Mouse (Mus musculus): Measurements from ENCODE around the gene Nop16. TPM values are rescaled to one million over a fixed set of nuclear protein-coding genes. Genes with fewer than 3 reads are reported as not detected.

Gene Nop16
- polyA plus RNA-seq, 1 experiment: 51.1 TPM

DNA sequence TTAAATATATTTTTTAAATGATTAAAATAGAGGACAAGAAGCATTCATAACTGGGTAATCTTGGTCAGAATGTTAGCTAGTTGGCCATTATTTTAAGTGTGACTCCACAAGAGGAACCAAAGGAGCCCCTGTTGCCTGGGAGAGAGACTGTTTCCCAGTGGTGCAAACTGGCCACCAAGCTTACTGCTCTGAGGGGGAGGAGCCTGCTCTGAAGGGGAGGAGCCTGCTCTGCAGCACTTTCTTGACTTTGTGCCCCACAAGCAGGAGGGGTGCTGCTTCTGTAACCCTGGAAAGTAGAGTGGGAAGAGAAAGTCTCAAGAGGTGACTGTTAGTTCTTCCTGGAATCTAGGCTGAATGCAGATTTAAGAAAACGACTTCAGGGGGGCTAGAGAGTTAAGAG is 20.6 kb downstream of the Nop16 start:
- H3K36me3 ChIP-seq (ENCODE audit: control insufficient read depth, insufficient read depth): no peaks in the 10 kb centered on the region
- H3ac ChIP-seq (ENCODE audit: control insufficient read depth, insufficient read length): no peak overlapping the region
- peaks cover 7% of the 10 kb centered on the region for H3K79me2 ChIP-seq (ENCODE audit: control insufficient read depth, insufficient read depth)
- no peak overlapping the region for H3K4me2 ChIP-seq (ENCODE audit: low read depth)
- H3K27me3 ChIP-seq (ENCODE audit: control insufficient read depth, insufficient read depth, insufficient read length): no peaks in the 10 kb centered on the region
- no peak for TF ChIP-seq REST (IDR thresholded peaks at IDR 0.05; ENCODE audit: insufficient read depth, insufficient read length)
- no peak for TF ChIP-seq POLR2AphosphoS2 (IDR thresholded peaks at IDR 0.05; ENCODE audit: insufficient read length, low read depth)
- no peak for TF ChIP-seq MYOG (IDR thresholded peaks at IDR 0.05; ENCODE audit: control insufficient read depth in 1 of 3, insufficient read depth in 1 of 3, insufficient read length in 2 of 3, low read depth in 2 of 3)
- no peak for TF ChIP-seq E2F4 (IDR thresholded peaks at IDR 0.05; ENCODE audit: insufficient read depth)
- TF ChIP-seq TCF3 (IDR thresholded peaks at IDR 0.05; ENCODE audit: insufficient read length, low read depth): no peak
- no peak for TF ChIP-seq POLR2A (IDR thresholded peaks at IDR 0.05; ENCODE audit: insufficient read length, low read depth)
- no peak for TF ChIP-seq CEBPB (IDR thresholded peaks at IDR 0.05; ENCODE audit: insufficient read depth, poor library complexity, severe bottlenecking)
- TF ChIP-seq USF1 (IDR thresholded peaks at IDR 0.05; ENCODE audit: low read depth): no peak
- TF ChIP-seq MYOD1 (IDR thresholded peaks at IDR 0.05; ENCODE audit: control insufficient read depth in 1 of 3, insufficient read length in 2 of 3, low read depth in 2 of 3): no peak
- TF ChIP-seq TCF12 (IDR thresholded peaks at IDR 0.05; ENCODE audit: insufficient read depth, poor library complexity, severe bottlenecking): no peak
- no peak for TF ChIP-seq MAX (IDR thresholded peaks at IDR 0.05; ENCODE audit: low read depth)
- no peak for TF ChIP-seq SRF (IDR thresholded peaks at IDR 0.05; ENCODE audit: control insufficient read depth, insufficient read length, low read depth)
- H3K4me3 ChIP-seq: no peak overlapping the region

DNA sequence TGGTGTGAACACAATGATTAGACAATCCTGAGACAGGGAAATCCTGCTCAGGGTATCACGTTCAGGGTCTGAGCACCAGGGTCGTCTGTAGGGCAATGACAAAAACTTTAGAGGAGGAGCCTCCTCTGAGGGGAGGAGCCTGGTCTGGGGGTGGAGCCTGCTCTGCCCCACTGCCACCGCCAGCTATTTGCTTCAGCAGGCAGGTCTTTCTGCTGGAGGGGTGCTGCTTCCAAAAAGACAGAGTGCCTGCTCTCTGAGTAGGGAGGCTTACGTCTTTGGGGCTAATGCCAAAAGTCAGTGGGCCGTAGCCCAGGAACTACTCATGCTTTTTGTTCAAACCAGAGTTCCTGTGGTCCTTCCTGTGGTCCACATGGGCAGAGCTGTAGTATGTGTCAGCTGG is 21.5 kb downstream of the Nop16 start:
- peaks cover 16% of the 10 kb centered on the region for H3K79me2 ChIP-seq (ENCODE audit: control insufficient read depth, insufficient read depth)
- TF ChIP-seq MYOG (IDR thresholded peaks at IDR 0.05; ENCODE audit: control insufficient read depth in 1 of 3, insufficient read depth in 1 of 3, insufficient read length in 2 of 3, low read depth in 2 of 3) (no peak), POLR2AphosphoS2 (IDR thresholded peaks at IDR 0.05; ENCODE audit: insufficient read length, low read depth) (no peak), CEBPB (IDR thresholded peaks at IDR 0.05; ENCODE audit: insufficient read depth, poor library complexity, severe bottlenecking) (no peak), REST (IDR thresholded peaks at IDR 0.05; ENCODE audit: insufficient read depth, insufficient read length) (no peak), POLR2A (IDR thresholded peaks at IDR 0.05; ENCODE audit: insufficient read length, low read depth) (no peak), MYOD1 (IDR thresholded peaks at IDR 0.05; ENCODE audit: control insufficient read depth in 1 of 3, insufficient read length in 2 of 3, low read depth in 2 of 3) (no peak), SRF (IDR thresholded peaks at IDR 0.05; ENCODE audit: control insufficient read depth, insufficient read length, low read depth) (no peak), TCF12 (IDR thresholded peaks at IDR 0.05; ENCODE audit: insufficient read depth, poor library complexity, severe bottlenecking) (no peak), MAX (IDR thresholded peaks at IDR 0.05; ENCODE audit: low read depth) (no peak), E2F4 (IDR thresholded peaks at IDR 0.05; ENCODE audit: insufficient read depth) (no peak), USF1 (IDR thresholded peaks at IDR 0.05; ENCODE audit: low read depth) (no peak), TCF3 (IDR thresholded peaks at IDR 0.05; ENCODE audit: insufficient read length, low read depth) (no peak)

DNA sequence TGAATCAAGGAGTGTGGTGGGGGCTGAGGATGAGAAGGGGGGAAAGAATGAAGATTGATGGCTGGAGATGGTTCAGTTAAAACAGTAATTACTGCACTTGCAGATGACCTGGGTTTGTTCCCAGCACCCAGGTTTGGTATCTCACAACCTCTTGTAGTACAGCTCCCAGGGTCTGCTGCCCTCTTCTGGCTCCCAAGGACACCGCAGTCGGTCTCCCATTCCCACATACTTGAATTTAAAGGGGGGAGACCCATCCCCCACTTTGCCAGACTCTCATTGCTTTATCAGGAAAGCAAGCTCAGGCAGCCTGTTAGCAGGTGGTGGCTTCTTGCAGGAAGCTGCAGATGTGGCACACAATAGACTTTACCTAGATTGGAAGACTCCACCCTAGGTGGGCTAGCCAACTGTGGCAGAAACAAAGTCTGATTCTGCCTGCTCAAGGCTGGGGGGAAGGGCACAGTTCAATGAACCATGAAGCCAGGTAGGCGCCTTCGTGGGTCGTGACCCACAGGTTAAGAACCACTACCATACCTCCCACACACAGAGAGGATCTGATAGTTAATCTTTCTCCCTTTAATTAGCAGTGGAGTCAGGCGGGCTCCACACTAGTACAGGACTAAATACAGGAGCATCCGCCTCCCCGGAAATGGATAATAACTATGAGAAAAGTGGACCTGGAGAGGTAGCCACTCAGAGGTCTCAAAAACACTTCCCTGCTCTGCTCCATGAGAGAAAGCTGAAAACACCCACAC is 24.1 kb downstream of the Nop16 start:
- H3K36me3 ChIP-seq (ENCODE audit: control insufficient read depth, insufficient read depth): no peaks in the 10 kb centered on the region
- H3K4me3 ChIP-seq: peak overlapping the region; percentile 69
- H3K4me2 ChIP-seq (ENCODE audit: low read depth): peak overlapping the region; percentile 88
- no peaks in the 10 kb centered on the region for H3K27me3 ChIP-seq (ENCODE audit: control insufficient read depth, insufficient read depth, insufficient read length)
- TF ChIP-seq TCF3 (IDR thresholded peaks at IDR 0.05; ENCODE audit: insufficient read length, low read depth) (no peak), MAX (IDR thresholded peaks at IDR 0.05; ENCODE audit: low read depth) (no peak), POLR2A (IDR thresholded peaks at IDR 0.05; ENCODE audit: insufficient read length, low read depth) (no peak), MYOD1 (IDR thresholded peaks at IDR 0.05; ENCODE audit: control insufficient read depth in 1 of 3, insufficient read length in 2 of 3, low read depth in 2 of 3) (no peak), POLR2AphosphoS2 (IDR thresholded peaks at IDR 0.05; ENCODE audit: insufficient read length, low read depth) (no peak), REST (IDR thresholded peaks at IDR 0.05; ENCODE audit: insufficient read depth, insufficient read length) (no peak)
- peaks cover 30% of the 10 kb centered on the region for H3K79me2 ChIP-seq (ENCODE audit: control insufficient read depth, insufficient read depth)
- H3ac ChIP-seq (ENCODE audit: control insufficient read depth, insufficient read length): no peak overlapping the region

More for the DNA sequence above, 21.5 kb downstream of the Nop16 start:
- Histone ChIP-seq H3K4me3 (no peak overlapping the region), H3K4me2 (ENCODE audit: low read depth) (no peak overlapping the region), H3K27me3 (ENCODE audit: control insufficient read depth, insufficient read depth, insufficient read length) (no peaks in the 10 kb centered on the region), H3ac (ENCODE audit: control insufficient read depth, insufficient read length) (no peak overlapping the region), H3K36me3 (ENCODE audit: control insufficient read depth, insufficient read depth) (no peaks in the 10 kb centered on the region)

DNA sequence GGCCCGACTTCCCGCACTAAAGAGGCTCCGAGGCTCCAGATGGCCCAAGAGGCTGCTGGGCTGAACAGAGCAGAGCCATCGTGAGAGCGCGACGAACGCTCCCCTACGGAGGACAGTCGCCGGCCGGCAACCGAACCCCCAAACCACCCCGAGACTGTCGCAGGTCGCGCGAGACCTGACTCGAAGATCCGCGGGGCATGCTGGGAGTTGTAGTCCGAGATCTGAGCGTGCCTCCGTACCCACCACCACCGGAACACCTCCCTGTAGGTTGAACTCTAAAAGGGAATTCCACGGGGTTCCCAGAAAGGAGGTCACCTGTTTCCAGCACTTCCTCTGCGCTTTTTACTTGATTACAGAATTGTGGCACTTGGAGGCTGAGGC is 24.7 kb downstream of the Nop16 start, which contains the start of gene 4833439L19Rik:
4833439L19Rik (minus strand) TSS at position 235 of the 381 bp plus-strand sequence.
- peak within 1 kb of the TSS; percentile 88 for H3K4me2 ChIP-seq (ENCODE audit: low read depth)
- H3K27me3 ChIP-seq (ENCODE audit: control insufficient read depth, insufficient read depth, insufficient read length): no peaks in the 10 kb centered on the region
- peak within 1 kb of the TSS; percentile 53 for H3ac ChIP-seq (ENCODE audit: control insufficient read depth, insufficient read length)
- no peaks in the 10 kb centered on the region for H3K36me3 ChIP-seq (ENCODE audit: control insufficient read depth, insufficient read depth)
- H3K79me2 ChIP-seq (ENCODE audit: control insufficient read depth, insufficient read depth): peaks cover 30% of the 10 kb centered on the region
- H3K4me3 ChIP-seq: peak within 1 kb of the TSS; percentile 69
- TF ChIP-seq POLR2A (IDR thresholded peaks at IDR 0.05; ENCODE audit: insufficient read length, low read depth): peak; percentile 94
- peak in 1 of 3 experiments; percentile 3 for TF ChIP-seq MYOG (IDR thresholded peaks at IDR 0.05; ENCODE audit: control insufficient read depth in 1 of 3, insufficient read depth in 1 of 3, insufficient read length in 2 of 3, low read depth in 2 of 3)
- no peak for TF ChIP-seq TCF12 (IDR thresholded peaks at IDR 0.05; ENCODE audit: insufficient read depth, poor library complexity, severe bottlenecking)
- TF ChIP-seq POLR2AphosphoS2 (IDR thresholded peaks at IDR 0.05; ENCODE audit: insufficient read length, low read depth): peak; percentile 94
- no peak for TF ChIP-seq E2F4 (IDR thresholded peaks at IDR 0.05; ENCODE audit: insufficient read depth)
- TF ChIP-seq CEBPB (IDR thresholded peaks at IDR 0.05; ENCODE audit: insufficient read depth, poor library complexity, severe bottlenecking): no peak
- no peak for TF ChIP-seq MYOD1 (IDR thresholded peaks at IDR 0.05; ENCODE audit: control insufficient read depth in 1 of 3, insufficient read length in 2 of 3, low read depth in 2 of 3)

Measured in myocyte (in vitro differentiated cells).